Mouse (Mus musculus) liver, postnatal 0 days (tissue): ENCODE measurements around the gene Mreg. TPM values are rescaled to one million over a fixed set of nuclear protein-coding genes. Genes with fewer than 3 reads are reported as not detected.

Experiments used
- ATAC-seq: fragments of 200-750 bp; cut with Nextera tagmentation; 2 replicates; pipeline ENCODE4 v1.8.0; 2017; ENCODE audit warnings: mild to moderate bottlenecking, moderate library complexity
- DNase-seq: peaks from one replicate; pipeline ENCODE4 v3.0.0-alpha.2; 2016
- H3K27ac ChIP-seq: fragments of 300-500 bp; sonication (generic); 2 replicates; pipeline ENCODE4 v1.5.1; 2014; ENCODE audit warnings: antibody characterized with exemption, moderate library complexity, mild to moderate bottlenecking, low read depth
- H3K27me3 ChIP-seq: fragments of 300-500 bp; sonication (generic); 2 replicates; pipeline ENCODE4 v1.6.1; 2014; ENCODE audit warnings: low read length, control low read depth, mixed read lengths; ENCODE audit not compliant: insufficient read depth
- H3K36me3 ChIP-seq: fragments of 300-500 bp; sonication (generic); replicated peaks from 2 replicates; pipeline ENCODE4 v1.6.1; 2014; ENCODE audit warnings: mild to moderate bottlenecking, control low read depth, low read length, moderate library complexity, mixed read lengths; ENCODE audit not compliant: insufficient read depth
- H3K4me1 ChIP-seq: fragments of 300-500 bp; sonication (generic); 2 replicates; pipeline ENCODE4 v1.6.1; 2014; ENCODE audit warnings: antibody characterized with exemption, mild to moderate bottlenecking, control low read depth; ENCODE audit not compliant: insufficient read depth
- H3K4me2 ChIP-seq: fragments of 300-500 bp; sonication (generic); 2 replicates; pipeline ENCODE4 v1.6.1; 2014; ENCODE audit warnings: low read depth, mild to moderate bottlenecking, low read length, moderate library complexity, mixed read lengths
- H3K4me3 ChIP-seq: fragments of 300-500 bp; sonication (generic); 2 replicates; pipeline ENCODE4 v1.5.1; 2014; ENCODE audit warnings: low read depth, low read length
- H3K9ac ChIP-seq: fragments of 300-500 bp; sonication (generic); replicated peaks from 2 replicates; pipeline ENCODE4 v1.6.1; 2014; ENCODE audit warnings: mild to moderate bottlenecking, moderate library complexity
- H3K9me3 ChIP-seq: fragments of 300-500 bp; sonication (generic); 2 replicates; pipeline ENCODE4 v1.6.1; 2016; ENCODE audit warnings: mild to moderate bottlenecking, control low read depth, low read length, mixed read lengths
- CTCF ChIP-seq: sonication (generic); IDR thresholded peaks from 2 replicates; pipeline ENCODE4 v1.5.1; 2016; ENCODE audit warnings: antibody characterized with exemption, low read depth
- EP300 ChIP-seq: IDR thresholded peaks from 2 replicates; pipeline ENCODE4 v1.6.1; 2016; ENCODE audit warnings: antibody characterized with exemption, low read depth, mild to moderate bottlenecking
- WGBS: fragments of 180-500 bp; shearing (Covaris S2); extraction: QIAGEN DNeasy Blood & Tissue Kit; methylation state at CpG from one replicate; pipeline ENCODE4 v1.1.7; 2014; ENCODE audit not compliant: insufficient replicate concordance; 5-methylcytosine and 5-hydroxymethylcytosine counted together
- polyA plus RNA-seq: library from polyadenylated mRNA; unstranded; fragments of >200 nt; fragmentation: Nextera tagmentation; extraction: Ambion mirVana; gene quantifications from 2 replicates; pipeline ENCODE4 v1.2.1, GENCODE M21; 2015

The Mreg gene
- polyA plus RNA-seq, 1 experiment from 2014 or later = 10.0 TPM

DNA sequence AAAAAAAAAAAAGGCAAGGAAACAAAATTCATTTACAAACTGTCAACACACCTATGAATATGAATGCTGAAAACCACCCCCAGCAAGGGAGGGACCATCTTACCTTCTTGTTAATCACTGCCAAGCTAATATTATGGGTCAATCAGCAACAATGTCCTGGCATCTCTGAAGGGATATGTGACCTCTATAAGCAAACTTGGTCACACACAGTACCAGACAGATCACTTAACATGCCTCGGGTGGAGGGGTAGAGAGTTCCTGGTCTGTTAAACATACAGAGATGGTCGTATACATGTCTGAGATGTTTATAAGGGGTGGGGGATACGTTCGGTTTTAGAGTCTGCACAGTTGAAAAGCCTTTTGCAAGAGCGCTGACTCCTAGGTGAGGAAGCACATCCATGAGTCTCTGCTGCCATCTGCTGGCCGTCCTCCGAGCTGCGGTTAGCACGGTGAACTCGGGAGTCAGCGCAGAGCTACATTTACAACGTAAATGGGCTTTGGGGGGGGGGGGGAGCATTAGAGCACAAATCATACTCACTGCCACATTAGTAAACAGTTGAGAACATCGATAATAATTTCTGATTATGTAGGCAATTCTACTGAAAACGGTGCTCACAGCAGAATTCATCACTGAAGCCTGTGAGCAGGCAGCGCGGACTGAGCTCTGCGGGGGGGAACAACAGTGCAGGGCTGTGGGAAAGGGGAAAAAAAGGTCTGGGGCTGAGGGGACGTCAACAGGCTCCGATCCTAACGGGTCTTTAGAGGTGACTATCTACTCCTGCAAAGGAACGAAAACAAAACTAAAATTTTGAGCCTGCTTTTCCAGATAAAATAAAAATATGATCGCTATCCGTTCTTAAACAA lies 88.4 kb downstream of the Mreg start:
- peak overlapping the region; percentile 53 for H3K4me2 ChIP-seq
- TF ChIP-seq EP300 (no peak), CTCF (peak; percentile 94)
- peak; percentile 73; the same call in 1 of the 2 replicates for ATAC-seq
- H3K36me3 ChIP-seq = no peaks in the 10 kb centered on the region
- no peak overlapping the region for H3K9ac ChIP-seq
- H3K4me1 ChIP-seq = no peaks in the 10 kb centered on the region
- no peaks in the 10 kb centered on the region for H3K9me3 ChIP-seq
- no peak overlapping the region for H3K27ac ChIP-seq
- WGBS = 31% methylated on average over 23 of the region's 23 CpGs
- H3K4me3 ChIP-seq = no peak overlapping the region
- DNase-seq = peak; percentile 89
- H3K27me3 ChIP-seq = no peaks in the 10 kb centered on the region

- DNase-seq (no peak), ATAC-seq (no peak)
- no peak overlapping the region for H3K4me2 ChIP-seq
- no peaks in the 10 kb centered on the region for H3K4me1 ChIP-seq
- no peak overlapping the region for H3K27ac ChIP-seq
- no peak overlapping the region for H3K9ac ChIP-seq
- H3K36me3 ChIP-seq = no peaks in the 10 kb centered on the region
- TF ChIP-seq EP300 = no peak
- TF ChIP-seq CTCF = no peak
- no peak overlapping the region for H3K4me3 ChIP-seq
- 86% methylated on average over 17 of the region's 17 CpGs for WGBS
- no peaks in the 10 kb centered on the region for H3K27me3 ChIP-seq
- no peaks in the 10 kb centered on the region for H3K9me3 ChIP-seq
Measured at GRCm38 (mm10) chr1:72121608-72122185, 90.4 kb downstream of the Mreg start.

DNA sequence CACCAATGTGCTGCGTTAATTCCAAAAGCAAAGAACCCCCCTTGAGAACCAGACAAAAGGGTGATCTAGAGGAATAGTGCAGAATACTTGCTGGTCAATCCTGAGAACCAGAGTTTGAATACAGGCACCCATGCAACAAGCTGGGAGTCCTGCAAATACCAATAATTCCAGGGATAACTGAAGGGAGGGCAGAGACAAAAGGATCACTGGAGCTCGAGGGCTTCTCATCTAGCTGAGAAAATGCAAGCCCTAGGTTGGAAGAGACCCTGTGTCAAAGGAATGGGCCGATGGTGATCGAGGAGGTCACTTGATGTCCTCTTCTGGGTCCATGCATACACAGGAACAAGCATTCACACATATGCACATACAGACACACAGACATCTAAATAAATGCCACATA lies 92.1 kb downstream of the Mreg start:
- Histone ChIP-seq H3K27ac (no peak overlapping the region), H3K9me3 (no peaks in the 10 kb centered on the region), H3K4me2 (no peak overlapping the region), H3K27me3 (no peaks in the 10 kb centered on the region), H3K4me3 (no peak overlapping the region), H3K36me3 (no peaks in the 10 kb centered on the region), H3K4me1 (no peaks in the 10 kb centered on the region), H3K9ac (no peak overlapping the region)
- DNase-seq (no peak), ATAC-seq (no peak)
- no peak for TF ChIP-seq CTCF
- no peak for TF ChIP-seq EP300
- 69% methylated on average over 4 of the region's 4 CpGs for WGBS

- Histone ChIP-seq H3K9ac (no peak overlapping the region), H3K36me3 (no peaks in the 10 kb centered on the region), H3K4me1 (no peaks in the 10 kb centered on the region), H3K27me3 (no peaks in the 10 kb centered on the region), H3K9me3 (no peaks in the 10 kb centered on the region), H3K4me2 (no peak overlapping the region), H3K4me3 (no peak overlapping the region), H3K27ac (no peak overlapping the region)
- 83% methylated on average over 5 of the region's 5 CpGs for WGBS
- DNase-seq (no peak), ATAC-seq (no peak)
- TF ChIP-seq CTCF (no peak), EP300 (no peak)
Measured at GRCm38 (mm10) chr1:72114206-72114605, 97.9 kb downstream of the Mreg start.

Other genes starting within 250 kb of the Mreg start
- 132 and 143 TPM in 2 replicates for gene Pecr, start 72.0 kb upstream of the Mreg start, polyA plus RNA-seq
- gene Tmem169, start 72.1 kb upstream of the Mreg start, polyA plus RNA-seq = 0.22 and 0.29 TPM in 2 replicates
- gene Xrcc5, start 95.1 kb upstream of the Mreg start, polyA plus RNA-seq = 10.3 and 10.8 TPM in 2 replicates